Mouse (Mus musculus): ENCODE data around the gene Ubox5. TPM values are rescaled to one million over a fixed set of nuclear protein-coding genes. Genes with fewer than 3 reads are reported as not detected.
"Not testable (repeated sequence)": the region's sequence is repeated elsewhere in the genome, so short reads cannot be mapped to it uniquely, and the experiment has no call there.

Ubox5 gene
- polyA plus RNA-seq, 1 experiment from 2014 or later: 10.0 TPM

DNA sequence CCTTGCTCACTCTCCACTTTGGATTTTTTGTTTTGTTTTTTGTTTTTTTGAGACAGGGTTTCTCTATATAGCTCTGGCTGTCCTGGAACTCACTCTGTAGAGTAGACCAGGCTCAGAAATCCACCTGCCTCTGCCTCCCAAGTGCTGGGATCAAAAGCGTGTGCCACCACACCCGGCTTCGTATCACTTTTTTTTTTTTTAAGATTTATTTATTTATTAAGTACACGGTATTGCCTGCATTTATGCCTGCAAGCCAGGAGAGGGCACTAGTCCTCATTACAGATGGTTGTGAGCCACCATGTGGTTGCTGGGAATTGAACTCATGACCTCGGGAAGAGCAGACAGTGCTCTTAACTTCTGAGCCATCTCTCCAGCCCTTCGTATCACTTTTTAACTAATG is 19.2 kb upstream of the Ubox5 start:
- H3K9me3 ChIP-seq; H3K27me3 ChIP-seq (replicated peaks); H3K9ac ChIP-seq; H3K4me1 ChIP-seq; H3K4me2 ChIP-seq; H3K4me3 ChIP-seq; ATAC-seq (replicated peaks); H3K27ac ChIP-seq: not testable (repeated sequence)
- 81% methylated on average over 6 of the region's 6 CpGs for WGBS
- H3K36me3 ChIP-seq (replicated peaks): peaks cover 16% of the 10 kb centered on the region; the same call in 1 of the 2 replicates

DNA sequence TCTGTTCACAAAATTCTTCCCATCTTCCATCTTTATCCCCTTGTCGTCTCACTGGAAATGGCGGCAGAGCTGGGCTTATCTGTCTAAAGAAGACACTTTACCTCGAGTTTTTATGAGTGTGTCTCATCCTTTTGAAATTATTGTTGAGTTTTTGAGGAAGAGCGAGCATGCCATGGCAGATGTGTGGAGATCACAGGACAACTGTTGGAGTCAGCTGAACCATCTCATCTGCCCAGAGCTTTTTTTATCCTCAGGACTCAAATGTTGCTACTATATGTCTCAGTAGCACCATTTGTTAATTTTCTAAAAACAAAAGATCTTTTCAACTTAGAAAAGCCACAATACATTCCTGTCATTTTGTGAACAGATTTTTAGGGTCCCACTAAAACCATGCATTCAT is 15.4 kb upstream of the Ubox5 start:
- Histone ChIP-seq H3K36me3 (replicated peaks) (no peaks in the 10 kb centered on the region), H3K9ac (no peak overlapping the region), H3K9me3 (no peaks in the 10 kb centered on the region), H3K27me3 (replicated peaks) (no peaks in the 10 kb centered on the region), H3K4me3 (no peak overlapping the region), H3K4me2 (no peak overlapping the region), H3K27ac (no peak overlapping the region), H3K4me1 (peaks cover 16% of the 10 kb centered on the region)
- no peak for ATAC-seq (replicated peaks)
- 87% methylated on average over 4 of the region's 4 CpGs for WGBS

- Histone ChIP-seq H3K4me3 (peak within 1 kb of the TSS; percentile 81), H3K27ac (peak within 1 kb of the TSS; percentile 79), H3K4me2 (peak within 1 kb of the TSS; percentile 77), H3K27me3 (replicated peaks) (peaks cover 8% of the 10 kb centered on the region; the same call in 1 of the 2 replicates), H3K9ac (peak within 1 kb of the TSS; percentile 76), H3K36me3 (replicated peaks) (no peaks in the 10 kb centered on the region), H3K4me1 (peaks cover 16% of the 10 kb centered on the region), H3K9me3 (no peaks in the 10 kb centered on the region)
- ATAC-seq (replicated peaks): peak; percentile 95
- 3% methylated on average over 39 of the region's 40 CpGs for WGBS
Observed at GRCm38 (mm10) chr2:130642684-130643369, 13.0 kb upstream of the Ubox5 start, which contains the start of gene Lzts3. Gene Lzts3, minus strand, starts transcription at chr2:130642803.

DNA sequence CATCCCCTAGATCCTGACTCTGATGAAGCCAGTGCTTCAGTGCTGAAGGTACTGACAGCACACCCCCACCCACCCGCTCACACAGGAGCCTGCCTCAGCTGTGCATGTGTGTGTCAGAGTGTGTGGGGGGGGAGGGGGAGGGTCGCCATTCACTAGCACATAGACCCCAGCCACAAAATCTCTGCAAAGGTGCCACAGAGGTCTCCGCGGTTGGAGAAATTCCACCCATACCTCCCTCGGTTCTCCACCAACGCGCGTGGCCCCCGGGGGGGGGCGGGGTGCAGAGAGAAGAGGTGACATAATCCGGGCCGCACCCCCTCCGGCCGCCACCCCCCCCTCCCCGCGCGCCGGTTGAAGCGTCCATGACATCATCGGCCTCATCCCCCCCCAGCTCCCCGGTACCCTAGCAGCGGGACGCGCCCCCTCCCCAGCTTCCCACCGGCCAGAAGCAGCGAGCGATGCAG is 12.4 kb upstream of the Ubox5 start:
- H3K9ac ChIP-seq: peak overlapping the region; percentile 76
- ATAC-seq (replicated peaks): peak; percentile 89
- H3K4me2 ChIP-seq: peak overlapping the region; percentile 77
- H3K36me3 ChIP-seq (replicated peaks): no peaks in the 10 kb centered on the region
- H3K9me3 ChIP-seq: no peaks in the 10 kb centered on the region
- H3K27ac ChIP-seq: peak overlapping the region; percentile 79
- H3K27me3 ChIP-seq (replicated peaks): peaks cover 14% of the 10 kb centered on the region
- under 1% methylated on average over 16 of the region's 27 CpGs for WGBS
- H3K4me1 ChIP-seq: peaks cover 16% of the 10 kb centered on the region
- peak overlapping the region; percentile 81 for H3K4me3 ChIP-seq

DNA sequence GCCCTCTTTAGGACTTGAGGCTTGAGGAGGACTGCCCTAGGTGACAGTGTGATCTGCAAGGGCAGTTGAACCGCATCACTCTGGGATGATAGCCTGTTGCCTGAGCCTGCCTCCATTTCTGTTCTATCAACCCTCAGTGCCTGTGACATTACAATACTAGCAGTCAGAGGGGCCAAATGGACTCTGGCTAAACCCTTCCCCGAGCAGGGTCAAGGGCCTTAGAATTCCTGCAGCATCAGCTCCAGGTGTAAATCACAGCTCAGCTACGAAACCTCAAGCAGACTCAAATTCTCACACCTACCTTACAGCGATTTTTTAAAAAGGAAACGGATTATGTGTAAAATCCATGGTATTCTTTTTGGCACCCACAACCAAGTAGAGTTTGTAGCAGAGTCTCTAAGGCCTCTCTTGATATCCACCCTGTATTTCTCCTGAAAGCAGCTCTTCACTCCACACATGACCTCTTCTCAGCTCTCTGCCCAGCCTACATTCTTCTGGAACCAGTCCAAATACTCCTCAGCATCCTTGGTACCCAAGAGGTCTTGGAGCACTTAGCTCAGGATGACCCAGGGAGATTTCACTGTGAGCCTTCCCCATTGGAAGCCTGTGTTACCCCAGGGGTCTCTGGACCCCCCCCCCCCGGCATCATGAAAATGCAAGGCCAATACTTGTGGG is 11.7 kb upstream of the Ubox5 start:
- peak overlapping the region; percentile 77 for H3K4me2 ChIP-seq
- H3K36me3 ChIP-seq (replicated peaks): no peaks in the 10 kb centered on the region
- H3K4me3 ChIP-seq: peak overlapping the region; percentile 81
- ATAC-seq (replicated peaks): no peak
- H3K9me3 ChIP-seq: no peaks in the 10 kb centered on the region
- H3K27ac ChIP-seq: no peak overlapping the region
- WGBS: 77% methylated on average over 6 of the region's 6 CpGs
- peak overlapping the region; percentile 76 for H3K9ac ChIP-seq
- H3K27me3 ChIP-seq (replicated peaks): peaks cover 22% of the 10 kb centered on the region
- peaks cover 16% of the 10 kb centered on the region for H3K4me1 ChIP-seq

DNA sequence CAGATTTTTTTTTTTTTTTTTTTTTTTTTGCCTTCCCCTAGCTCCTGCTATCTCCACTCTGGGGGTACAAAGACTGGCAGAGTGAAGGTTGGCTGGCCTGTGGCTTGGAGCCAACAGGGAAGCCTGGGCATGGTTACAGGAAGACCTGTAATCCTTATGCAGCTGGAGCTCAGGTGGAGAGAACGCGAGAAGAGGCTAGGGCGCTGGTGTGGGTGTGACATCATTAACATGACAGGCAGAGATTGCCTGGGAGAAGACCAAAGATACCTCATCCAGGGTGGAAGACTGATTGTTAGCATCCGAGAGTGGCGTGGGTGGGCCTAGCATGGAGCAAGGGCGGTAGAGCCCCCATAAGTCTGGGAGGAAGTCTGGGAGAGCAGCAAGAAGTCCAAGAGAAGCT is 9.4 kb upstream of the Ubox5 start:
- H3K4me1 ChIP-seq: peaks cover 33% of the 10 kb centered on the region
- H3K36me3 ChIP-seq (replicated peaks): no peaks in the 10 kb centered on the region
- no peak overlapping the region for H3K4me2 ChIP-seq
- no peak overlapping the region for H3K4me3 ChIP-seq
- WGBS: 84% methylated on average over 6 of the region's 6 CpGs
- H3K9me3 ChIP-seq: no peaks in the 10 kb centered on the region
- H3K9ac ChIP-seq: no peak overlapping the region
- H3K27me3 ChIP-seq (replicated peaks): peaks cover 44% of the 10 kb centered on the region
- H3K27ac ChIP-seq: no peak overlapping the region
- ATAC-seq (replicated peaks): no peak

DNA sequence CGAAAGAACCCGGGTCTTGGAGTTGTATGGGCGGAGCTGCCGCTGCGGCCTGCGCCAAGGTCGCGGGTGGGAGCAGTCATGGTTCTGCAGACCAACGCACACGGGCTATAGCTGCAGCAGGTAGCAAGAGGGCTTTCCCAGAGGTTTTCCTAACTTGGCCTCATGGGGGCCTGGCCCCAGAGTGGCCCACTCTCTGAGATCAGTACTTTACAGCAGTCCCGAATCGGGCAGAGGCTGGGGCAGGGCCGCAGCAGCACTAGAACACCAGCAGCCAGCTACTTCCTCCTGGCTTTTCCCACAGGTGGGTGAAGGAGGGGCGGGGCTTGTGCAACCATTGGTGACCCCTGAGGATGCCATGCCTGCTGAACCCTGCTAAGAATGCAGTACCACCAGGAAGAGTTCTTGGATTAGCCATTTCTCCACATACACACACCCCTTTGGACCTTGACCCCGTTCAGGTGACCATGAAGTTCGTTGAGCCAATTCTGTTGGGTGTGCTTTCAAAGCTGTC is 8.3 kb upstream of the Ubox5 start:
- Histone ChIP-seq H3K36me3 (replicated peaks) (no peaks in the 10 kb centered on the region), H3K4me2 (no peak overlapping the region), H3K9ac (no peak overlapping the region), H3K4me1 (peaks cover 35% of the 10 kb centered on the region), H3K9me3 (no peaks in the 10 kb centered on the region), H3K4me3 (no peak overlapping the region), H3K27me3 (replicated peaks) (peaks cover 52% of the 10 kb centered on the region), H3K27ac (no peak overlapping the region)
- ATAC-seq (replicated peaks): no peak
- 37% methylated on average over 16 of the region's 16 CpGs for WGBS

DNA sequence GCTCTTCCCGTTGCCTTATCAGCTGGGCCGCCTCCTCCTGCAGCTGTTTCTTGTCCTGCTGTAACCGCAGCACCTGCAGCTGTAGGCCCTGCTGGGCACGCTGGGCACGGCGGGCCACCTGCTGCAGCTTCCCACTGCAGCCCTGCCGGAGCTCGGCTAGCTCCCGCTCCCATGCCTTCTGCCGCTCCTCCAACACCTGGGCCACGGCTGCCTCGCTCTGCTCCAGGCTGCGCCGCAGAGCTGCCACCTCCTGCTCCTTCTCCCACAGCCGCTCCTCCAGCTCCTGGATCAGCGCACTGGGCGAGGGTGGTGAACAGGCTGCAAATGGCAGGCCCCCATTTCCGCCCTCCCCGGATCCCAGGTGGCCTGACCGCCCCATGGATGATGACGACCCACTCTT is 6.0 kb upstream of the Ubox5 start:
- no peak for ATAC-seq (replicated peaks)
- H3K4me3 ChIP-seq: no peak overlapping the region
- H3K27ac ChIP-seq: no peak overlapping the region
- H3K9ac ChIP-seq: no peak overlapping the region
- 17% methylated on average over 21 of the region's 21 CpGs for WGBS
- peaks cover 20% of the 10 kb centered on the region for H3K4me1 ChIP-seq
- peaks cover 52% of the 10 kb centered on the region for H3K27me3 ChIP-seq (replicated peaks)
- H3K36me3 ChIP-seq (replicated peaks): no peaks in the 10 kb centered on the region
- no peaks in the 10 kb centered on the region for H3K9me3 ChIP-seq
- H3K4me2 ChIP-seq: no peak overlapping the region

DNA sequence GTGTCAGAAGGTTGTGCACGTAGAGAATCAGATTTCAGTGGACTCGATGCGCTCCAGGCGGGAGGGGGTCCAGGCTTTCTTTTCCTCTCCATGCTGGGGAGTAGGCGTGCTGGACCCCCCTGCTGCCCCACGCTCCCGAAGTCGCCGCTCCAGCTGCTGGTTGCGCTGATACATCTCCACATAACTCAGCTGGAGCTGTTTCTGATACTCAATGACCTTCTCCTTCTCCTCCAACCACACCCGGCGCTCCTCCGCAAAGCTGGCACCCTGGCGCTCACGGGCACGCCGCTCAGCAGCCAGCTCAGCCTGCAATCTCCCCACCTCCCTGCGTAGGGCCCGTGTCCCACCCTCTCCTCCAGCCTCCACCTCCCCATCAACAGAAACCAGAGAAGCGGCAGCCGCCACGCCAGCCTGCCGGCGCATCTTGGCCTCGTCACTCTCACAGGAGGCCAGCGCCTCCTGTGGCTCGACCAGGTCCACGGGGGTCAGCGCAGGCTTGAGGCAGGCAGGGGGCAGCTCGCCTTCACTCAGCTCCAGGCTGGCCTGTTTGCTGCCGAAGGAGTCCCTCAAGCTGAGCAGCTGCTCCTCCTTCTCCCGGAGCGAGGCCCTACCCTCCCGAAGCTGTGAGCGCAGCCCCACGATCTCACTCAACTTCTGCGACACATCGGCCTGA is 5.0 kb upstream of the Ubox5 start:
- 7% methylated on average over 38 of the region's 38 CpGs for WGBS
- Histone ChIP-seq H3K9me3 (no peaks in the 10 kb centered on the region), H3K36me3 (replicated peaks) (no peaks in the 10 kb centered on the region), H3K27me3 (replicated peaks) (peaks cover 52% of the 10 kb centered on the region), H3K27ac (no peak overlapping the region), H3K4me3 (peak overlapping the region; percentile 15; the same call in 1 of the 2 replicates), H3K4me2 (peak overlapping the region; percentile 46), H3K4me1 (peaks cover 23% of the 10 kb centered on the region), H3K9ac (no peak overlapping the region)
- no peak; the same call in 1 of the 2 replicates for ATAC-seq (replicated peaks)

DNA sequence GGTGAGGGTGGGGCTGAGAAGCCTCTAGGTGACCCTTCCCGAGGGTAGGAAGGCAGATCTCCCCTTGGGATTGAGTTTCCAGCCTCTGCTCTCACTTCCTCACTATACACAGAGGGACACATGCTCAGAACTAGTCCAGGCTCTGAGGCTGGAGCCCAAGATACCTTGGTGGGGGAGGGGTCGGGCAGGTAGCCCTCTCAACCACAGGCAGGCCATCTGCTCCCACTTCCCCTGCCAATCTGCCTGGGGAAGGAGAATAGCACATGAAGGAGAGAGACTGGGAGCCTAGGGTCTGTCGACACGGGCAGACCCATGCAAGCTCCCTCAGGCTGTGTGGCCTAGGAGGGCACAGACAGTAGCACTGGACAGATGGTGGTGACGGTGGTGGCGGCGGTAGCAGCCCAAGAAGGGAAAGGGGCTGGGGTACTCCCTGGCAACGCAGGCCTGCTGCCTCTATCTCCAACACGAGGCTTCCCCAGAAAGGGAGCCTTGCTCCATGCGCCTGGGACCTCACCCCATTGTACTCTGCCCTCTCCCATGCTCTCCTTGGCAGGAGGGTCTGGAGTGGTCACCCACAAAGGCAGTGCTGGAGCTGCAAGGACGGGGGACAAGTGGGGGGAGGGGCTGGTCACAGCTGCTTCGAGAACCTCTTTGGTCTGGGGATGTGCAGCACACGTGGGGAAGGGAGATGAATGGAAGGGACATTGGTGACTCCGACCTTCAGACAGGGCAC is 4.3 kb upstream of the Ubox5 start:
- Histone ChIP-seq H3K4me1 (peaks cover 25% of the 10 kb centered on the region), H3K27me3 (replicated peaks) (peaks cover 52% of the 10 kb centered on the region), H3K9me3 (no peaks in the 10 kb centered on the region), H3K36me3 (replicated peaks) (no peaks in the 10 kb centered on the region), H3K27ac (no peak overlapping the region), H3K4me2 (peak overlapping the region; percentile 46; the same call in 1 of the 2 replicates), H3K4me3 (no peak overlapping the region), H3K9ac (no peak overlapping the region)
- WGBS: 11% methylated on average over 14 of the region's 14 CpGs
- ATAC-seq (replicated peaks): no peak; the same call in 1 of the 2 replicates

- Histone ChIP-seq H3K27me3 (replicated peaks) (peaks cover 46% of the 10 kb centered on the region), H3K4me2 (no peak overlapping the region), H3K4me1 (peaks cover 36% of the 10 kb centered on the region), H3K4me3 (no peak overlapping the region), H3K9me3 (no peaks in the 10 kb centered on the region), H3K9ac (no peak overlapping the region), H3K27ac (no peak overlapping the region), H3K36me3 (replicated peaks) (no peaks in the 10 kb centered on the region)
- WGBS: 45% methylated on average over 5 of the region's 5 CpGs
- ATAC-seq (replicated peaks): no peak
Observed at GRCm38 (mm10) chr2:130632887-130633675, 3.2 kb upstream of the Ubox5 start.

Measured in midbrain, embryonic 15.5 days (tissue).